Mouse (Mus musculus) testis, adult 2 months (tissue): Measurements from ENCODE around the gene Shld1. TPM values are rescaled to one million over a fixed set of nuclear protein-coding genes. Genes with fewer than 3 reads are reported as not detected.

Experiments
- H3K27ac ChIP-seq: fragments of 200-500 bp; 2 replicates; pipeline ENCODE4 v1.5.1; 2012; ENCODE audit warnings: low read depth, low read length; ENCODE audit not compliant: control insufficient read depth, insufficient read depth
- H3K27me3 ChIP-seq: fragments of 200-500 bp; 2 replicates; pipeline ENCODE4 v1.6.1; 2012; ENCODE audit warnings: mild to moderate bottlenecking, low read length, moderate library complexity; ENCODE audit not compliant: control insufficient read depth, insufficient read depth
- H3K36me3 ChIP-seq: fragments of 200-500 bp; 2 replicates; pipeline ENCODE4 v1.6.1; 2012; ENCODE audit warnings: mild to moderate bottlenecking, low read length; ENCODE audit not compliant: control insufficient read depth, insufficient read depth
- H3K4me1 ChIP-seq: fragments of 200-500 bp; 2 replicates; pipeline ENCODE4 v1.6.1; 2012; ENCODE audit warnings: low read length; ENCODE audit not compliant: control insufficient read depth, insufficient read depth
- H3K4me3 ChIP-seq: fragments of 200-500 bp; 2 replicates; pipeline ENCODE4 v1.5.1; 2012; ENCODE audit warnings: low read depth, mild to moderate bottlenecking, low read length, moderate library complexity, mixed read lengths; ENCODE audit not compliant: control insufficient read depth
- CTCF ChIP-seq: fragments of 200-500 bp; IDR thresholded peaks from 2 replicates; pipeline ENCODE4 v1.5.1; 2012; ENCODE audit warnings: low read depth, mild to moderate bottlenecking, inconsistent platforms, low read length, moderate library complexity; ENCODE audit not compliant: control insufficient read depth, insufficient read depth, insufficient replicate concordance
- POLR2A ChIP-seq: fragments of 200-500 bp; IDR thresholded peaks from 2 replicates; pipeline ENCODE4 v1.6.1; 2012; ENCODE audit warnings: low read depth, mild to moderate bottlenecking, inconsistent platforms, low read length, moderate library complexity; ENCODE audit not compliant: control insufficient read depth
- polyA plus RNA-seq: library from polyadenylated mRNA; depleted of rRNA; stranded (reverse); fragments of >200 nt; gene quantifications from 2 replicates; pipeline ENCODE4 v1.2.3, GENCODE M21; 2012

The Shld1 gene
- polyA plus RNA-seq, 1 experiment = 2.7 TPM

- no peak for TF ChIP-seq CTCF
- TF ChIP-seq POLR2A = no peak
- H3K4me3 ChIP-seq = no peak overlapping the region
- H3K27me3 ChIP-seq = no peaks in the 10 kb centered on the region
- H3K4me1 ChIP-seq = peaks cover 1% of the 10 kb centered on the region
- no peaks in the 10 kb centered on the region for H3K36me3 ChIP-seq
- H3K27ac ChIP-seq = no peak overlapping the region
These were observed 5.6 kb downstream of the Shld1 start for GRCm38 (mm10) chr2:132692320-132692719.

GRCm38 (mm10) chr2:132693980-132694379, 7.2 kb downstream of the Shld1 start:
- no peaks in the 10 kb centered on the region for H3K36me3 ChIP-seq
- H3K27me3 ChIP-seq = no peaks in the 10 kb centered on the region
- no peak overlapping the region for H3K4me3 ChIP-seq
- TF ChIP-seq CTCF (no peak), POLR2A (no peak)
- peaks cover 2% of the 10 kb centered on the region; the same call in 1 of the 2 replicates for H3K4me1 ChIP-seq
- H3K27ac ChIP-seq = no peak overlapping the region

GRCm38 (mm10) chr2:132695358-132696093, 8.8 kb downstream of the Shld1 start:
- no peaks in the 10 kb centered on the region for H3K27me3 ChIP-seq
- no peaks in the 10 kb centered on the region for H3K36me3 ChIP-seq
- H3K27ac ChIP-seq = peak overlapping the region; percentile 39; the same call in 1 of the 2 replicates
- H3K4me3 ChIP-seq = no peak overlapping the region
- TF ChIP-seq POLR2A (no peak), CTCF (no peak)
- H3K4me1 ChIP-seq = 0 out of 2 replicates have a peak, but pooled peaks cover 2% of the 10 kb centered on the region

- Histone ChIP-seq H3K4me1 (0 out of 2 replicates have a peak, but pooled peaks cover 2% of the 10 kb centered on the region), H3K27ac (peak overlapping the region; percentile 51; the same call in 1 of the 2 replicates), H3K36me3 (no peaks in the 10 kb centered on the region), H3K4me3 (no peak overlapping the region), H3K27me3 (no peaks in the 10 kb centered on the region)
- no peak for TF ChIP-seq CTCF
- no peak for TF ChIP-seq POLR2A
These were observed 9.8 kb downstream of the Shld1 start for GRCm38 (mm10) chr2:132696519-132696918.

GRCm38 (mm10) chr2:132697256-132697655, 10.5 kb downstream of the Shld1 start:
- TF ChIP-seq CTCF (no peak), POLR2A (no peak)
- Histone ChIP-seq H3K4me3 (no peak overlapping the region), H3K27ac (peak overlapping the region; percentile 70), H3K36me3 (no peaks in the 10 kb centered on the region), H3K27me3 (no peaks in the 10 kb centered on the region), H3K4me1 (0 out of 2 replicates have a peak, but pooled peaks cover 2% of the 10 kb centered on the region)

- Histone ChIP-seq H3K36me3 (no peaks in the 10 kb centered on the region), H3K4me1 (0 out of 2 replicates have a peak, but pooled peaks cover 2% of the 10 kb centered on the region), H3K27me3 (no peaks in the 10 kb centered on the region), H3K4me3 (no peak overlapping the region), H3K27ac (no peak overlapping the region)
- TF ChIP-seq CTCF = no peak
- no peak for TF ChIP-seq POLR2A
These were observed 11.0 kb downstream of the Shld1 start for GRCm38 (mm10) chr2:132697695-132698094.

- no peaks in the 10 kb centered on the region for H3K36me3 ChIP-seq
- no peaks in the 10 kb centered on the region for H3K27me3 ChIP-seq
- no peak overlapping the region for H3K27ac ChIP-seq
- H3K4me3 ChIP-seq = no peak overlapping the region
- no peak for TF ChIP-seq POLR2A
- TF ChIP-seq CTCF = no peak
- 0 out of 2 replicates have a peak, but pooled peaks cover 2% of the 10 kb centered on the region for H3K4me1 ChIP-seq
These were observed 11.7 kb downstream of the Shld1 start for GRCm38 (mm10) chr2:132698420-132698819.

GRCm38 (mm10) chr2:132700921-132701320, 14.2 kb downstream of the Shld1 start:
- H3K36me3 ChIP-seq = no peaks in the 10 kb centered on the region
- H3K4me1 ChIP-seq = 0 out of 2 replicates have a peak, but pooled peaks cover 2% of the 10 kb centered on the region
- TF ChIP-seq POLR2A = no peak
- TF ChIP-seq CTCF = no peak
- no peaks in the 10 kb centered on the region for H3K27me3 ChIP-seq
- no peak overlapping the region for H3K27ac ChIP-seq
- no peak overlapping the region for H3K4me3 ChIP-seq
